Mouse (Mus musculus): ENCODE measurements around the gene Sult2a2.
"Not testable (repeated sequence)": the region's sequence is repeated elsewhere in the genome, so short reads cannot be mapped to it uniquely, and the experiment has no call there.

Gene Sult2a2

GRCm38 (mm10) chr7:13733205-13733604, at the start of gene Sult2a2:
Gene Sult2a2 (plus strand): TSS chr7:13733505.
- not testable (repeated sequence) for DNase-seq

GRCm38 (mm10) chr7:13813913-13814312, 80.6 kb downstream of the Sult2a2 start:
- DNase-seq: no peak
